Mouse (Mus musculus) cerebellum, postnatal 14 days (tissue): ENCODE measurements at regions not wholly inside any gene's neighbourhood (a gene's known extent, or its start where the extent isn't known, plus 50 kb on each side); places are given as distances from the start of the nearest gene placed in this dataset.

Experiments
- DNase-seq, 2 experiments: peaks; one replicate each; pipeline ENCODE4 v3.0.0; 2021; ENCODE audit warnings: mixed read lengths in 2 of 2

- DNase-seq: no peak
Measured at GRCm38 (mm10) chr4:30675911-30676310, 1288.0 kb upstream of the Map3k7 start.

GRCm38 (mm10) chr4:30677056-30677455, 1286.8 kb upstream of the Map3k7 start:
- peak; percentile 6 to 26 for DNase-seq

GRCm38 (mm10) chr4:30682394-30682793, 1281.5 kb upstream of the Map3k7 start:
- no peak for DNase-seq

- DNase-seq: no peak
Measured at GRCm38 (mm10) chr4:30713378-30714001, 1250.4 kb upstream of the Map3k7 start.
